Mouse (Mus musculus) stomach, embryonic 14.5 days (tissue): ENCODE results near the gene Hdlbp. TPM values are rescaled to one million over a fixed set of nuclear protein-coding genes. Genes with fewer than 3 reads are reported as not detected.

Experiments used
- ATAC-seq: fragments of 200-750 bp; cut with Nextera tagmentation; 2 replicates; pipeline ENCODE4 v1.8.0; 2017; ENCODE audit warnings: low read depth, moderate TSS enrichment; ENCODE audit not compliant: insufficient number of reproducible peaks, insufficient read depth, low FRiP score
- H3K27ac ChIP-seq: fragments of 300-500 bp; sonication (generic); 2 replicates; pipeline ENCODE4 v1.5.1; 2014; ENCODE audit warnings: mild to moderate bottlenecking, low read length, moderate library complexity, mixed read lengths
- H3K27me3 ChIP-seq: fragments of 300-500 bp; sonication (generic); 2 replicates; pipeline ENCODE4 v1.6.1; 2014; ENCODE audit warnings: low read length, control low read depth, mixed read lengths; ENCODE audit not compliant: control insufficient read depth, insufficient read depth
- H3K36me3 ChIP-seq: fragments of 300-500 bp; sonication (generic); 2 replicates; pipeline ENCODE4 v1.6.1; 2014; ENCODE audit warnings: mild to moderate bottlenecking, control low read depth, low read length, moderate library complexity, mixed read lengths; ENCODE audit not compliant: control insufficient read depth, insufficient read depth
- H3K4me1 ChIP-seq: fragments of 300-500 bp; sonication (generic); 2 replicates; pipeline ENCODE4 v1.6.1; 2014; ENCODE audit warnings: low read length, control low read depth, mixed read lengths; ENCODE audit not compliant: control insufficient read depth, insufficient read depth
- H3K4me2 ChIP-seq: fragments of 300-500 bp; sonication (generic); replicated peaks from 2 replicates; pipeline ENCODE4 v1.6.1; 2014; ENCODE audit warnings: low read depth, low read length, control low read depth
- H3K4me3 ChIP-seq: fragments of 300-500 bp; sonication (generic); 2 replicates; pipeline ENCODE4 v1.5.1; 2014; ENCODE audit warnings: low read depth, low read length, control low read depth
- H3K9ac ChIP-seq: fragments of 300-500 bp; sonication (generic); replicated peaks from 2 replicates; pipeline ENCODE4 v1.6.1; 2014; ENCODE audit warnings: low read depth, mild to moderate bottlenecking, control low read depth, low read length, moderate library complexity, mixed read lengths
- H3K9me3 ChIP-seq: fragments of 300-500 bp; sonication (generic); 2 replicates; pipeline ENCODE4 v1.6.1; 2016; ENCODE audit warnings: low read depth, low read length, control low read depth; ENCODE audit not compliant: control insufficient read depth
- WGBS: fragments of 180-500 bp; shearing (Covaris S2); extraction: QIAGEN DNeasy Blood & Tissue Kit; methylation state at CpG from one replicate; pipeline ENCODE4 v1.1.7; 2014; 5-methylcytosine and 5-hydroxymethylcytosine counted together
- polyA plus RNA-seq: library from polyadenylated mRNA; unstranded; fragments of >200 nt; fragmentation: Nextera tagmentation; extraction: Ambion mirVana; gene quantifications from 2 replicates; pipeline ENCODE4 v1.2.1, GENCODE M21; 2014

The Hdlbp gene
- polyA plus RNA-seq, 1 experiment from 2014 or later: 197 TPM

GRCm38 (mm10) chr1:93365641-93366040 is 113.0 kb downstream of the Hdlbp start:
- Histone ChIP-seq H3K4me2 (no peak overlapping the region), H3K36me3 (peaks cover 41% of the 10 kb centered on the region), H3K4me1 (no peaks in the 10 kb centered on the region), H3K27me3 (no peaks in the 10 kb centered on the region), H3K9ac (no peak overlapping the region), H3K9me3 (no peaks in the 10 kb centered on the region), H3K27ac (no peak overlapping the region), H3K4me3 (no peak overlapping the region)
- ATAC-seq: no peak
- whole genome bisulfite sequencing: 94% methylated on average over 6 of the region's 6 CpGs

GRCm38 (mm10) chr1:93362661-93363060 is 116.0 kb downstream of the Hdlbp start:
- no peak overlapping the region for H3K4me2 ChIP-seq
- no peak for ATAC-seq
- no peak overlapping the region for H3K27ac ChIP-seq
- no peak overlapping the region for H3K4me3 ChIP-seq
- H3K36me3 ChIP-seq: peaks cover 55% of the 10 kb centered on the region
- WGBS: 92% methylated on average over 4 of the region's 4 CpGs
- no peak overlapping the region for H3K9ac ChIP-seq
- H3K27me3 ChIP-seq: no peaks in the 10 kb centered on the region
- no peaks in the 10 kb centered on the region for H3K9me3 ChIP-seq
- no peaks in the 10 kb centered on the region for H3K4me1 ChIP-seq

Other genes starting within 250 kb of the Hdlbp start
- 4.8 and 8.6 TPM in 2 replicates for gene Sned1, start 243.0 kb downstream of the Hdlbp start, polyA plus RNA-seq
- gene Mterf4, start 172.9 kb downstream of the Hdlbp start, polyA plus RNA-seq: 28.6 and 31.3 TPM in 2 replicates
- 59.5 and 63.1 TPM in 2 replicates for gene Ppp1r7, start 136.0 kb downstream of the Hdlbp start, polyA plus RNA-seq
- gene Pask, start 135.3 kb downstream of the Hdlbp start, polyA plus RNA-seq: 13.7 and 16.4 TPM in 2 replicates
- 0.77 and 0.81 TPM in 2 replicates for gene Ano7, start 104.9 kb downstream of the Hdlbp start, polyA plus RNA-seq
- gene Farp2, start 33.3 kb upstream of the Hdlbp start, polyA plus RNA-seq: 7.0 and 7.7 TPM in 2 replicates
- gene Stk25, start 179.8 kb upstream of the Hdlbp start, polyA plus RNA-seq: 171 and 174 TPM in 2 replicates
- 54.1 and 58.0 TPM in 2 replicates for gene Bok, start 206.8 kb upstream of the Hdlbp start, polyA plus RNA-seq